Mouse (Mus musculus): ENCODE measurements around the gene Dnah2.
"Not testable (repeated sequence)": the region's sequence is repeated elsewhere in the genome, so short reads cannot be mapped to it uniquely, and the experiment has no call there.

The Dnah2 gene

GRCm38 (mm10) chr11:69396772-69397171, 152.1 kb downstream of the Dnah2 start:
- in situ Hi-C loops (cut with MboI, MseI): no loop called here

GRCm38 (mm10) chr11:69395634-69396373, 153.1 kb downstream of the Dnah2 start:
- in situ Hi-C loops (cut with MboI, MseI): no loop called here

GRCm38 (mm10) chr11:69395235-69395633, 153.7 kb downstream of the Dnah2 start, which contains the start of the genes Naa38 and Cyb5d1:
Gene Naa38 (plus strand): TSS chr11:69395487.
Gene Cyb5d1 (minus strand): TSS chr11:69395631.
- in situ Hi-C loops (cut with MboI, MseI): not testable (repeated sequence)

GRCm38 (mm10) chr11:69394591-69395167, 154.2 kb downstream of the Dnah2 start:
- in situ Hi-C loops (cut with MboI, MseI): not testable (repeated sequence)

- in situ Hi-C loops (cut with MboI, MseI): no loop called here
Observed at GRCm38 (mm10) chr11:69390400-69391034, 158.4 kb downstream of the Dnah2 start.

- in situ Hi-C loops (cut with MboI, MseI): loop anchor here (5.0 kb wide), 1 partner anchor 132 kb away; no protein-coding TSS in a partner anchor
Observed at GRCm38 (mm10) chr11:69389531-69390399, 159.1 kb downstream of the Dnah2 start.

- in situ Hi-C loops (cut with MboI, MseI): loop anchor here (5.0 kb wide), 1 partner anchor 131 kb away; no protein-coding TSS in a partner anchor
Observed at GRCm38 (mm10) chr11:69388680-69389079, 160.2 kb downstream of the Dnah2 start.

GRCm38 (mm10) chr11:69386758-69387157, 162.2 kb downstream of the Dnah2 start:
- in situ Hi-C loops (cut with MboI, MseI): loop anchor here (5.0 kb wide), 1 partner anchor 129 kb away; no protein-coding TSS in a partner anchor

GRCm38 (mm10) chr11:69384979-69385378, 163.9 kb downstream of the Dnah2 start:
- in situ Hi-C loops (cut with MboI, MseI): loop anchor here (5.0 kb wide), 2 partner anchors 128 to 193 kb away; no protein-coding TSS in a partner anchor

- in situ Hi-C loops (cut with MboI, MseI): loop anchor here (5.0 kb wide), 1 partner anchor 190 kb away; no protein-coding TSS in a partner anchor
Observed at GRCm38 (mm10) chr11:69382478-69383105, 166.3 kb downstream of the Dnah2 start.

GRCm38 (mm10) chr11:69381356-69381755, 167.6 kb downstream of the Dnah2 start:
- in situ Hi-C loops (cut with MboI, MseI): loop anchor here (5.0 kb wide), 1 partner anchor 189 kb away; no protein-coding TSS in a partner anchor

- in situ Hi-C loops (cut with MboI, MseI): no loop called here
Observed at GRCm38 (mm10) chr11:69379600-69379999, 169.3 kb downstream of the Dnah2 start.

- in situ Hi-C loops (cut with MboI, MseI): no loop called here
Observed at GRCm38 (mm10) chr11:69377766-69378165, 171.1 kb downstream of the Dnah2 start.

GRCm38 (mm10) chr11:69375646-69376045, 173.3 kb downstream of the Dnah2 start:
- in situ Hi-C loops (cut with MboI, MseI): no loop called here

GRCm38 (mm10) chr11:69373223-69373965, 175.5 kb downstream of the Dnah2 start:
- in situ Hi-C loops (cut with MboI, MseI): no loop called here

- in situ Hi-C loops (cut with MboI, MseI): no loop called here
Observed at GRCm38 (mm10) chr11:69372780-69373170, 176.1 kb downstream of the Dnah2 start.

- in situ Hi-C loops (cut with MboI, MseI): no loop called here
Observed at GRCm38 (mm10) chr11:69372056-69372779, 176.7 kb downstream of the Dnah2 start.

- in situ Hi-C loops (cut with MboI, MseI): no loop called here
Observed at GRCm38 (mm10) chr11:69371601-69372000, 177.3 kb downstream of the Dnah2 start.

- in situ Hi-C loops (cut with MboI, MseI): no loop called here
Observed at GRCm38 (mm10) chr11:69370817-69371215, 178.1 kb downstream of the Dnah2 start.

All from T-helper 1 cell (primary cell).